25 mouse cellular contexts compared by ENCODE assay signal in the genomic region with DNA sequence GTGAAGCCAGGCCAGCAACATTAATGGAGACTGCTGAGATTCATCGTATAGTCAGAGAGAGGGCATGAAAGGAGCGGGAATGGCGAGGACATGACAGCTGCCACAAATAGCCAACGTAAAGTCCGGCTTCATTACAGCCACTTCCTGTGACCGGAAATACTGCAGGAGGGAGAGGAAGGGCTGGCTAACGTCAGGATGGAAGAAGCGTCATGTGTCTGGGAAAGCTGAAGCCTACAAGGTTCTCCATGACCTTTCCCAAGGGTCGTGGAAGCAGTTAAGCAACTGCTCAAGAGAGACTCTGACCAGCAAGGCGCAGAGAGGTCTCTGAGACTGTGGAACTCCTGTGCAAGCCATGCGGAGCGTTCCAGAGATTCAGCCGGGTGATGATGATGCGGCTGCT. TPM values are rescaled to one million over a fixed set of nuclear protein-coding genes. Genes with fewer than 3 reads are reported as not detected.
DNase-seq lines count a peak whose midpoint lies in the region; ATAC-seq and TF ChIP-seq lines count a peak whose summit lies in the region.
"Had no signal": no experiment of that assay in that cellular context is flagged by ENCODE, and none has a peak within 500 bp of the region (broad histone marks: within the 10 kb centered on the region; RNA-seq: fewer than 3 reads in every experiment).

A gene (plus strand): TSS at position 305 of the 400 bp plus-strand sequence.

- WGBS in heart, embryonic 10.5 days, result 59% methylated on average over 14 of the region's 14 CpGs
- 52% methylated on average over 14 of the region's 14 CpGs for WGBS in heart, adult 2 months
- WGBS in heart, embryonic 12.5 days, result 66% methylated on average over 14 of the region's 14 CpGs
- 75% methylated on average over 14 of the region's 14 CpGs for WGBS in lung, embryonic 14.5 days
- 56% methylated on average over 14 of the region's 14 CpGs for WGBS in lung, adult 2 months

- no peak within 1 kb of the TSS for H3K4me3 ChIP-seq in heart, embryonic 10.5 days
- no peak within 1 kb of the TSS for H3K4me3 ChIP-seq in heart, adult 2 months
- H3K4me3 ChIP-seq in heart, embryonic 12.5 days, result no peak within 1 kb of the TSS
- H3K4me3 ChIP-seq in lung, embryonic 14.5 days (ENCODE audit: low read depth, low read length), result no peak within 1 kb of the TSS
- H3K4me3 ChIP-seq in lung, adult 2 months (replicated peaks; ENCODE audit: extremely low read depth, low read depth, low read length), result no peak within 1 kb of the TSS

- H3K9me3 ChIP-seq in heart, embryonic 10.5 days, result no peaks in the 10 kb centered on the region
- no peaks in the 10 kb centered on the region for H3K9me3 ChIP-seq in heart, embryonic 12.5 days (replicated peaks)
- no peaks in the 10 kb centered on the region for H3K9me3 ChIP-seq in lung, embryonic 14.5 days (ENCODE audit: low read depth, low read length)
- H3K9me3 ChIP-seq: G1E had no signal

- intact Hi-C loops in heart, postnatal 14 days (cut with DNase I), result no loop called here
- intact Hi-C loops in heart, adult 2 months (cut with DNase I), result no loop called here
- intact Hi-C loops in heart, postnatal 10 days (cut with DNase I), result no loop called here

- H3K36me3 ChIP-seq in heart, embryonic 10.5 days, result no peaks in the 10 kb centered on the region
- no peaks in the 10 kb centered on the region for H3K36me3 ChIP-seq in heart, adult 2 months (ENCODE audit: control insufficient read depth, insufficient read depth, low read length)
- no peaks in the 10 kb centered on the region for H3K36me3 ChIP-seq in heart, embryonic 12.5 days
- H3K36me3 ChIP-seq in lung, embryonic 14.5 days (ENCODE audit: insufficient read depth), result no peaks in the 10 kb centered on the region
- H3K36me3 ChIP-seq: G1E had no signal

- no peak for TF ChIP-seq CTCF in heart, adult 2 months (IDR thresholded peaks at IDR 0.05)
- TF ChIP-seq CTCF in lung, embryonic 14.5 days (IDR thresholded peaks at IDR 0.05; ENCODE audit: low read depth), result no peak
- no peak for TF ChIP-seq CTCF in lung, adult 2 months (IDR thresholded peaks at IDR 0.05; ENCODE audit: insufficient read depth, low read length)

- H3K4me2 ChIP-seq in heart, embryonic 12.5 days, result no peak within 1 kb of the TSS
- no peak within 1 kb of the TSS for H3K4me2 ChIP-seq in lung, embryonic 14.5 days

- TF ChIP-seq EP300 in heart, adult 2 months (IDR thresholded peaks at IDR 0.05; ENCODE audit: insufficient read depth, low read depth, low read length), result no peak

- peak within 1 kb of the TSS; percentile 29; the same call in 1 of the 2 replicates for H3K27ac ChIP-seq in heart, embryonic 10.5 days
- no peak within 1 kb of the TSS for H3K27ac ChIP-seq in heart, adult 2 months
- H3K27ac ChIP-seq in heart, embryonic 12.5 days (ENCODE audit: poor library complexity, severe bottlenecking), result no peak within 1 kb of the TSS
- no peak within 1 kb of the TSS for H3K27ac ChIP-seq in lung, embryonic 14.5 days (ENCODE audit: low read depth)

- no peak for TF ChIP-seq POLR2A in heart, adult 2 months (IDR thresholded peaks at IDR 0.05; ENCODE audit: insufficient read depth, low read depth, low read length)
- TF ChIP-seq POLR2A in lung, adult 2 months (IDR thresholded peaks at IDR 0.05; ENCODE audit: borderline replicate concordance, extremely low read depth, low read depth, low read length), result no peak

- DNase-seq in heart, adult 11 months, result peak; percentile 90
- no peak for DNase-seq in heart, postnatal 14 days
- no peak for DNase-seq in heart, embryonic 10.5 days (ENCODE audit: low spot score)
- DNase-seq in heart, adult 2 months, result no peak
- no peak for DNase-seq in heart, postnatal 10 days
- no peak for DNase-seq in lung, embryonic 14.5 days
- no peak for DNase-seq in lung, adult 2 months
- DNase-seq: adrenal gland, adult 2 months; adrenal gland, adult 8-10 months; adrenal gland, postnatal 10 days; adrenal gland, postnatal 14 days; adrenal gland, postnatal 25 days; adrenal gland, postnatal 36 days; B cell, adult 2 months; cerebellum, adult 11 months; cerebellum, adult 11-12 months had no signal

- peaks cover 6% of the 10 kb centered on the region for H3K4me1 ChIP-seq in heart, embryonic 10.5 days
- peaks cover 2% of the 10 kb centered on the region for H3K4me1 ChIP-seq in heart, adult 2 months (ENCODE audit: control insufficient read depth, insufficient read depth, low read length)
- H3K4me1 ChIP-seq in heart, embryonic 12.5 days (replicated peaks), result 0 out of 2 replicates have a peak, but pooled peaks cover 5% of the 10 kb centered on the region
- no peaks in the 10 kb centered on the region for H3K4me1 ChIP-seq in lung, embryonic 14.5 days (ENCODE audit: insufficient read depth)
- no peaks in the 10 kb centered on the region for H3K4me1 ChIP-seq in lung, adult 2 months (ENCODE audit: control insufficient read depth, insufficient read depth, low read length)

- H3K79me2 ChIP-seq in heart, adult 2 months (replicated peaks; ENCODE audit: control insufficient read depth, insufficient read depth, low read length), result no peaks in the 10 kb centered on the region

- H3K27me3 ChIP-seq in heart, embryonic 10.5 days (ENCODE audit: insufficient read depth, poor library complexity, severe bottlenecking), result no peaks in the 10 kb centered on the region
- no peaks in the 10 kb centered on the region for H3K27me3 ChIP-seq in heart, adult 2 months (ENCODE audit: control insufficient read depth, insufficient read depth, low read length)
- no peaks in the 10 kb centered on the region for H3K27me3 ChIP-seq in heart, embryonic 12.5 days (replicated peaks)
- H3K27me3 ChIP-seq in lung, embryonic 14.5 days (ENCODE audit: insufficient read depth, low read length), result no peaks in the 10 kb centered on the region
- H3K27me3 ChIP-seq: CH12.LX, Patski had no signal

- H3K9ac ChIP-seq in heart, adult 2 months (ENCODE audit: low read depth, low read length), result no peak within 1 kb of the TSS
- no peak within 1 kb of the TSS for H3K9ac ChIP-seq in heart, embryonic 12.5 days
- no peak within 1 kb of the TSS for H3K9ac ChIP-seq in lung, embryonic 14.5 days

- peak; percentile 33; the same call in 1 of the 2 replicates for ATAC-seq in heart, embryonic 12.5 days (ENCODE audit: insufficient number of reproducible peaks, low FRiP score)
- peak; percentile 38; the same call in 1 of the 2 replicates for ATAC-seq in lung, embryonic 14.5 days (ENCODE audit: insufficient read depth)
- ATAC-seq: activated CD4-positive, CD25-positive, alpha-beta regulatory T cell, adult 4 months; CD4-positive, CD25-positive, alpha-beta regulatory T cell, adult 4 months; Patski had no signal

RNA-seq across cellular contexts. Expression of the gene that starts here (rescaled TPM):
- total RNA-seq in heart, postnatal 14 days (2021), result 1 to 10 TPM; 1.2 to 1.8 TPM
- polyA plus RNA-seq in heart, embryonic 10.5 days (2016; fragmentation: Nextera tagmentation; extraction: Ambion mirVana), result 1.7 and 2.9 TPM in 2 replicates
- 1 to 10 TPM; 1.4 to 2.0 TPM for total RNA-seq in heart, adult 2 months (2021)
- 0.18 and 0.44 TPM in 2 replicates for polyA plus RNA-seq in heart, adult 2 months (2012; rRNA removed)
- polyA plus RNA-seq in heart, embryonic 12.5 days (2016; fragmentation: Nextera tagmentation; extraction: Ambion mirVana), result 2.5 and 2.6 TPM in 2 replicates
- total RNA-seq in heart, postnatal 10 days (2021), result 1 to 10 TPM; 1.3 to 2.2 TPM
- 0.30 TPM in 1 of 2 replicates, not detected in the other for polyA plus RNA-seq in lung, embryonic 14.5 days (2014; fragmentation: Nextera tagmentation; extraction: Ambion mirVana)
- polyA plus RNA-seq in lung, adult 2 months (2012; rRNA removed), result not detected in 2 replicates
- total RNA-seq: adrenal gland, postnatal 25 days; CH12.LX; ES-E14; MEL had no signal
- polyA plus RNA-seq: activated CD4-positive, CD25-positive, alpha-beta regulatory T cell, adult 4 months; adrenal gland, adult 2 months; C2C12; CD4-positive, CD25-positive, alpha-beta regulatory T cell, adult 4 months; G1E had no signal

Comparison
In these comparisons a context has a peak if more than half of its experiments do, and no peak if none do; other contexts are left out.
1. Peak in ATAC-seq in lung, embryonic 14.5 days; RNA of the gene not detected or under 1 TPM.